Mouse (Mus musculus) kidney, adult 2 months (tissue): ENCODE results near the gene Cog1.

Experiments
- CTCF ChIP-seq: fragments of 200-500 bp; conservative IDR thresholded peaks from 2 replicates; pipeline ENCODE4 v1.5.1; 2011; ENCODE audit warnings: low read depth, mild to moderate bottlenecking, control low read depth, low read length, moderate library complexity, mixed read lengths; ENCODE audit not compliant: insufficient read depth, insufficient read length
- POLR2A ChIP-seq: fragments of 200-500 bp; IDR thresholded peaks from one replicate; pipeline ENCODE4 v1.6.1; 2011; ENCODE audit warnings: low read depth, low read length, control low read depth

GRCm38 (mm10) chr11:113658319-113658718 lies 9.3 kb downstream of the Cog1 start:
- TF ChIP-seq POLR2A: no peak
- no peak for TF ChIP-seq CTCF
